Mouse (Mus musculus) lung, embryonic 15.5 days (tissue): ENCODE results near the gene Prr19. TPM values are rescaled to one million over a fixed set of nuclear protein-coding genes. Genes with fewer than 3 reads are reported as not detected.
A peak's percentile ranks its signal among the peaks of the same experiment; 100 is the strongest.
"Not testable (repeated sequence)": the region's sequence is repeated elsewhere in the genome, so short reads cannot be mapped to it uniquely, and the experiment has no call there.

ENCODE experiments used
- ATAC-seq: fragments of 200-750 bp; cut with Nextera tagmentation; 2 replicates; pipeline ENCODE4 v1.8.0; 2017; ENCODE audit warnings: moderate number of reproducible peaks, borderline replicate concordance; ENCODE audit not compliant: low FRiP score, low TSS enrichment; ENCODE audit errors: extremely low read depth
- H3K27ac ChIP-seq: fragments of 300-500 bp; sonication (generic); 2 replicates; pipeline ENCODE4 v1.5.1; 2015; ENCODE audit warnings: moderate library complexity, mild to moderate bottlenecking, inconsistent platforms
- H3K27me3 ChIP-seq: fragments of 300-500 bp; sonication (generic); 2 replicates; pipeline ENCODE4 v1.6.1; 2015; ENCODE audit warnings: inconsistent platforms
- H3K36me3 ChIP-seq: fragments of 300-500 bp; sonication (generic); 2 replicates; pipeline ENCODE4 v1.6.1; 2015; ENCODE audit warnings: inconsistent platforms
- H3K4me1 ChIP-seq: fragments of 300-500 bp; sonication (generic); 2 replicates; pipeline ENCODE4 v1.6.1; 2015; ENCODE audit warnings: inconsistent platforms
- H3K4me2 ChIP-seq: fragments of 300-500 bp; sonication (generic); 2 replicates; pipeline ENCODE4 v1.6.1; 2015; ENCODE audit warnings: inconsistent platforms, mild to moderate bottlenecking, moderate library complexity
- H3K4me3 ChIP-seq: fragments of 300-500 bp; sonication (generic); 2 replicates; pipeline ENCODE4 v1.5.1; 2015; ENCODE audit warnings: mild to moderate bottlenecking, inconsistent platforms
- H3K9ac ChIP-seq: fragments of 300-500 bp; sonication (generic); 2 replicates; pipeline ENCODE4 v1.6.1; 2015; ENCODE audit warnings: inconsistent platforms
- H3K9me3 ChIP-seq: fragments of 300-500 bp; sonication (generic); 2 replicates; pipeline ENCODE4 v1.6.1; 2016; ENCODE audit warnings: inconsistent platforms
- WGBS: fragments of 180-500 bp; shearing (Covaris S2); methylation state at CpG from one replicate; pipeline ENCODE4 v1.1.7; 2015; 5-methylcytosine and 5-hydroxymethylcytosine counted together
- polyA plus RNA-seq: library from polyadenylated mRNA; unstranded; fragments of >200 nt; fragmentation: Nextera tagmentation; extraction: Ambion mirVana; gene quantifications from 2 replicates; pipeline ENCODE4 v1.2.1, GENCODE M21; 2015

The Prr19 gene
- polyA plus RNA-seq, 1 experiment from 2014 or later = 0.27 TPM

DNA sequence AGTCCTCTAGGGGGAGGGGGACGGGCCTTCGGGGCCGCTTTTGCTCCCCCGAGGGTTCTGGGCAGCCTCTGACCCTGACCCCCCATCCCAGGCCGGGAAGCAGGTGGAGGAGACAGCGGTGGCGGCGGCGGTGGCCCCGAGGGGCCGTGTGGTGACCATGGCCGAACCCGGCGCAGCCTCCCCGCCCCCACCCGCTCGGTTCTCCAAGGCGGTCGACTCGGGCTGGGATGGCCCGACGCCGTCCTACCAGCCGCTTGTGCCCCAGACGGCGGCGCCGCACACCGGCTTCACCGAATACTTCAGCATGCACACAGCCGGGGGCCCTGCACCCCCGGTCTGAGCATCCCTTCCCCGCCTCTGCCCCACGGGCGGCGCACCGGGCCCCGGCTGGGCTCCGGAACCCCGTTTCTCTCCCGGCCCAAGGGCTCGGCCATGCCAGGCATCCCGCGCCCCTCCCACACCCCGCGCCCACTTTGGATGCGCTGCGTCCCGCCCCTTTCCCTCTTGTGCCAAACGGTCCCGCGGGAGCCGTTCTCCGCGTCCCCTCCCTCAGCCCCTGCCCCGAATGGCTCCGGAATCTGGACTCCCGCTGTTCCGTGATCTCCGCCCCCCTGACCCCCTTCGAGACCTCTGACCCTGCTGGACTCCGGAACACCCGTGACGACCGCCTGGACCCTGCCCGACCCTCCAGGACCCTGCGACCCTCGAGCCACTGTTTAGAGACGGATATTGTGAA lies 14.3 kb downstream of the Prr19 start:
- H3K9me3 ChIP-seq = no peaks in the 10 kb centered on the region
- H3K9ac ChIP-seq = peak overlapping the region; percentile 10; the same call in 1 of the 2 replicates
- peaks cover 50% of the 10 kb centered on the region for H3K27me3 ChIP-seq
- H3K27ac ChIP-seq = no peak overlapping the region
- ATAC-seq = no peak
- peaks cover 23% of the 10 kb centered on the region for H3K4me1 ChIP-seq
- whole genome bisulfite sequencing = under 1% methylated on average over 67 of the region's 69 CpGs
- H3K36me3 ChIP-seq = no peaks in the 10 kb centered on the region
- peak overlapping the region; percentile 62 for H3K4me3 ChIP-seq
- peak overlapping the region; percentile 95 for H3K4me2 ChIP-seq

DNA sequence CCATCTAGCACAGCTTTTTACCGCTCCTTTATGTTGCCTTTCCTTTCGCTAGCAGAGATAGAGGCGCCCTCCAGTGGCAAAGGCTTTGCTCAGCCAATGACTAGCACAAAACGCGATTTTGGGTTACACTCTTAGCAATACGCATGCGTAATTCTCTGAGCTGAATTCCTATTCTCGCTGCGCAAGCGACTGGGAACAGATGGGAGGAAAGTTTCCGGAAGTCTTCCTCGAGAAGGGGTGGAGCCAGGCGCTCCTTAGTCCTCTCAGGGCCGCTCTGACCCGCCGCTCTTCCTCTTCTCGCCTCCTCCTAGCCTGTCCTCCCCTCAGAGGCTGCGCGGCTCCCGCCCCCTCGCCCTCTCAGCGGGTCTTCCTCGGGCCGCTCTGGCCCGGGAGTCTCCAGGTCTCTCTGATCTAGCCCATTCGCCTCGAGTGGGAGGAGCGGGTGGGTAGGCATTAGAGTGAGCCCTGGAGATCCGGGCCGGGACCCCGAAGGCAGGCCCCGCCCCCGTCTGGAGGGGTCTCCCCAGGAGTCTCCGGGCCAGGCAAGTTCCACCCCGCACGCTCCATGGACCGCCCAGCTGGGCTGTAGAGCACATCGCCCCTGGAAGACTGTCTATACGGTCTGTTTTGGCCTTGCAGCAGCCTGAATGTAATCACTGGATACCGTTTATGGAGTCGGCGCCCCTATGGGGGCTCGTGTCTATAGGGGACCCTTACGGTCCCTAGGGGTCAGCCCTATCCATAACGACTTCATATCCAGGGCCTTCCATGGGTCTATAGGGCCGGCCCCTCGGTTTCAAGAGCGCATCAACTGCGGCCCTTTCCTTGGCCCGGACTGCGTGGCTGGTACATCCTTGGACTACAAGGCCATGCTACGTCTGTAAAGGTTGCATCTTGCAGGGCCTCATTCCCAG lies 15.6 kb downstream of the Prr19 start, which contains the start of gene Megf8:
TSS of gene Megf8 (plus strand) at position 633 of the 914 bp plus-strand sequence.
- Histone ChIP-seq H3K36me3 (no peaks in the 10 kb centered on the region), H3K4me2 (peak within 1 kb of the TSS; percentile 95), H3K27ac (peak within 1 kb of the TSS; percentile 89), H3K9me3 (no peaks in the 10 kb centered on the region), H3K9ac (peak within 1 kb of the TSS; percentile 53), H3K4me3 (peak within 1 kb of the TSS; percentile 62), H3K27me3 (peaks cover 41% of the 10 kb centered on the region), H3K4me1 (peaks cover 31% of the 10 kb centered on the region)
- ATAC-seq = peak; percentile 99
- under 1% methylated on average over 52 of the region's 52 CpGs for WGBS

DNA sequence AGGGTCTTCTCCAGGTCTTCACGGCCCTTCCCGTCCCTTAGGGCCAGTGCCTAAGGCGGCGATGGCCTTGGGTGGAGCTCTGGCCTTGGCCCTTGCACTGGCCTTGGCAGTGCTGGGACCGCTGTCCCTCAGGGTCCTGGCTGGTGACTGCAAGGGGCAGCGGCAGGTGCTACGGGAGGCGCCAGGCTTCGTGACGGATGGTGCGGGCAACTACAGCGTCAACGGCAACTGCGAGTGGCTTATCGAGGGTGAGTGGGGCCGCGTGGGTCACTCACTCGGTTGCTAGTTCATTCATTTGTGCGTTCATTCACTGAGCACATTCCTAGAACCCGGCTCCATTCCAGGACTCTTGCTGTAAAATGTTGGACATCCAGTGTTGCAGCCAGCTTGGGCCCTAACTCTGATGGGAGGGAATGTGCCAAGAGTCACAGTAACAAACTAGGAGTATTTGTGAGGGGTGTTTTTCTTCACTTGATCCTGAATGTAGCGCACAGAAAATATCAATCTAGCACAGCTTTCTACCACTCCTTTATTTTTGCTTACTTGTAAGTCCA lies 16.3 kb downstream of the Prr19 start:
- Histone ChIP-seq H3K27ac (peak overlapping the region; percentile 89), H3K27me3 (peaks cover 34% of the 10 kb centered on the region), H3K4me1 (peaks cover 36% of the 10 kb centered on the region), H3K9me3 (no peaks in the 10 kb centered on the region), H3K4me2 (peak overlapping the region; percentile 95), H3K9ac (peak overlapping the region; percentile 53), H3K4me3 (peak overlapping the region; percentile 62), H3K36me3 (no peaks in the 10 kb centered on the region)
- no peak for ATAC-seq
- WGBS = 8% methylated on average over 21 of the region's 21 CpGs

DNA sequence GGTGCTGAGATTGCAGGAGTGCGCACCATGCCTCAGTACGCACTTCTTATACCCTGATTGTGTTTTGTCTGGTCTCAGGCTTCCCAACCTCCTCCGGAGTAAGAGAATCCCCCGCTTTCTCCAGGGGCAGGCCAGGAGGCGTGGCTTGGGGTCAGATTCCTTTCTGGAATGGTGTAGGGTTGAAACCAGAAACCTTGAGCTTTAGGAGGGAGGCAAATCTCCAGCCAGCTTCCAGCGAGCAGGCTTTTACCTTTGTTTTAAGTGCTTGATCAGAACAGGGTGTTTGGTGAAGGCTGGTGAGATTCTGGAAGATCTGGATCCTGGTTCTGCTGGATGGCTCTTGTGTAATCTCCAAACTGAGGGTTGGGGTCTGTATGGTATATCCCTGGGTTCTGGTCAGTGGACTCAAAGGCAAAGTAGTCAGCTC lies 20.9 kb downstream of the Prr19 start:
- H3K4me3 ChIP-seq = peak overlapping the region; percentile 11; the same call in 1 of the 2 replicates
- no peak overlapping the region for H3K9ac ChIP-seq
- peak overlapping the region; percentile 29 for H3K4me2 ChIP-seq
- peak overlapping the region; percentile 86 for H3K27ac ChIP-seq
- H3K36me3 ChIP-seq = no peaks in the 10 kb centered on the region
- H3K4me1 ChIP-seq = peaks cover 21% of the 10 kb centered on the region
- peak; percentile 86 for ATAC-seq
- no peaks in the 10 kb centered on the region for H3K9me3 ChIP-seq
- WGBS = 6% methylated on average over 6 of the region's 6 CpGs
- no peaks in the 10 kb centered on the region for H3K27me3 ChIP-seq

DNA sequence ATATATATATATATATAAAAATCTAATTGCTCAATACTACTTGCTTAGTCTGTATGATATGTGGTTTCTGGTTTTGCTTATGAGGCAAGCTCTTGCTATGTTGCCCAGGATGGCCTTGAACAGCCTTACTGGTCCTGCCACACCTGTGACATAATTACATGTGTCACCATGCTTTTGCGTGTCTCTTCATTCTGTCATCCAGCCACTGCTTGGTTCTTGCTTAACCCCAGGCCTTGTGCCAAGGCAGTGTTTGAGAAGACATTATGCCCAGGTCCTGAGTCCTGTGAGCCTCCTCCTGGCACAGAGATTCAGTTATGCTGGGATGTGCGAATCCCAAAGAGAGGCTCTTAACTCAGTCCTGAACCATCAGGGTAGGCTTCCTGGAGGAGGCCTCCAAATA lies 22.0 kb downstream of the Prr19 start:
- no peaks in the 10 kb centered on the region for H3K27me3 ChIP-seq
- H3K4me1 ChIP-seq = peaks cover 14% of the 10 kb centered on the region
- no peak overlapping the region for H3K4me2 ChIP-seq
- H3K4me3 ChIP-seq = no peak overlapping the region
- H3K9ac ChIP-seq = no peak overlapping the region
- ATAC-seq = no peak
- WGBS = 85% methylated on average over 2 of the region's 2 CpGs
- no peak overlapping the region for H3K27ac ChIP-seq
- no peaks in the 10 kb centered on the region for H3K9me3 ChIP-seq
- H3K36me3 ChIP-seq = no peaks in the 10 kb centered on the region

DNA sequence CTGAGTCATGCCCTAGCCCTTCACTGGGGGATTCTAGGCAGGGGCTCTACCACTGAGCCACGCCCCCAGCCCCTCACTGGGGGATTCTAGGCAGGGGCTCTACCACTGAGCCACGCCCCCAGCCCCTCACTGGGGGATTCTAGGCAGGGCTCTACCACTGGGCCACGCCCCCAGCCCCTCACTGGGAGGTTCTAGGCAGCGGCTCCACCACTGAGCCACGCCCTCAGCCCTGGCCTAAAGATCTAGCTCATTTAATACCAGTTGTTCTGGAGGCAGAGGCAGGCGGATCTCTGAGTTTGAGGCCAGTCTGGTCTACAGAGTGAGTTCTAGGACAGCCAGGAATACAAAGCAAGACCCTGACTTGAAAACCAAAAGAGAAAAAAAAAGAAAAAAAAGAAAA lies 24.2 kb downstream of the Prr19 start:
- H3K4me1 ChIP-seq = peaks cover 14% of the 10 kb centered on the region
- not testable (repeated sequence) for H3K9me3 ChIP-seq, H3K36me3 ChIP-seq, H3K27ac ChIP-seq, H3K4me3 ChIP-seq, ATAC-seq, H3K9ac ChIP-seq, H3K4me2 ChIP-seq, H3K27me3 ChIP-seq
- WGBS = 83% methylated on average over 6 of the region's 6 CpGs

DNA sequence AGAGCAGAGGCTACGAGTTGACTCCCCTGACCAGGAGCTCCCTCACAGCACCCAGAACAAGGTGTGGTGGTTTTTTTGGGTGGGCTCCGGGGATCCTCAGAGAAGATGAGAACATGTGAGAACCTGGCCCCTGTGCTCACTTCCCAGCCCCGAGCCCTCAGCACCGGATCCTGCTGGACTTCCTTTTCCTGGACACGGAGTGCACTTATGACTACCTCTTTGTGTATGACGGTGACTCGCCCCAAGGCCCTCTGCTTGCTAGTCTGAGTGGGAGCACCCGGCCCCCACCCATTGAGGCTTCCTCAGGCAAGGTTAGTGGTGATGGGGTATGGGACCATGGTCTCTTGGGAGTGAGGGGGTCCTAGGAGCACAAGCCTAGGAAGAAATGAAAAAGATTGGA lies 25.0 kb downstream of the Prr19 start:
- peaks cover 15% of the 10 kb centered on the region; the same call in 1 of the 2 replicates for H3K36me3 ChIP-seq

DNA sequence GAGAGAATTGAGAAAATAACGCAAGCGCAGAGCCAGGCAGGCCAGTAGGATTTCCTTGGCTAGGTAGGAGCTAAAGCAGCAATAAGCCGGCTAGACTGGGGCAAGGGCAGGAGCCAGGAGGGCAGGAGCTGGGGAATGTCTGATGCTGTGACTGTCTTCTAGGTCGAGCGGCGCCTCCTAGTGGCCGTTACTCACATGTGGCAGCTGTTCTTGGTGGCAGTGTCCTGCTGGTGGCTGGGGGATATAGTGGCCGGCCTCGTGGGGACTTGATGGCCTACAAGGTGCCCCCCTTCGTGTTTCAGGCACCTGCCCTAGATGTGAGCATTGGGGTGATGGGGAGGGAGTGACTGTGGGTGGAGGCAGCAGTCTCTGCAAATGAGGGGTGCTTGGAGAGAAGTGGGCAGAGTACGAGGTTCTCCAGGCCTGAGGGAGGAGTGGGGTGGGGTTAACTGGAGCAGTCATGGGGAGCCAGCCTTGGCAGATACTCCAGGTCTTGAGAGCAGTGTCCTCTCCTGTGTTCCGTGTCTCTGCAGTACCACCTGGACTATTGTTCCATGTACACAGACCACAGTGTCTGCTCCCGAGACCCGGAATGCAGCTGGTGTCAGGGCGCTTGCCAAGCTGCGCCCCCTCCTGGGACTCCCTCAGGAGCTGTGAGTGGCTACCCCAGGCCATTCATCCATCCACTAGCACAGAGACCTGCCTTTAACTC lies 32.5 kb downstream of the Prr19 start:
- no peak overlapping the region for H3K4me3 ChIP-seq
- H3K9me3 ChIP-seq = no peaks in the 10 kb centered on the region
- H3K36me3 ChIP-seq = peaks cover 30% of the 10 kb centered on the region
- no peaks in the 10 kb centered on the region for H3K27me3 ChIP-seq
- ATAC-seq = peak; percentile 39
- no peak overlapping the region for H3K27ac ChIP-seq
- H3K4me2 ChIP-seq = no peak overlapping the region
- H3K4me1 ChIP-seq = no peaks in the 10 kb centered on the region
- WGBS = 43% methylated on average over 16 of the region's 16 CpGs
- H3K9ac ChIP-seq = no peak overlapping the region

More for the DNA sequence above, 25.0 kb downstream of the Prr19 start:
- no peak overlapping the region for H3K4me3 ChIP-seq
- peaks cover 13% of the 10 kb centered on the region for H3K4me1 ChIP-seq
- 68% methylated on average over 8 of the region's 8 CpGs for WGBS
- no peaks in the 10 kb centered on the region for H3K27me3 ChIP-seq
- ATAC-seq = no peak
- H3K27ac ChIP-seq = no peak overlapping the region
- H3K4me2 ChIP-seq = no peak overlapping the region
- H3K9ac ChIP-seq = no peak overlapping the region
- no peaks in the 10 kb centered on the region for H3K9me3 ChIP-seq

DNA sequence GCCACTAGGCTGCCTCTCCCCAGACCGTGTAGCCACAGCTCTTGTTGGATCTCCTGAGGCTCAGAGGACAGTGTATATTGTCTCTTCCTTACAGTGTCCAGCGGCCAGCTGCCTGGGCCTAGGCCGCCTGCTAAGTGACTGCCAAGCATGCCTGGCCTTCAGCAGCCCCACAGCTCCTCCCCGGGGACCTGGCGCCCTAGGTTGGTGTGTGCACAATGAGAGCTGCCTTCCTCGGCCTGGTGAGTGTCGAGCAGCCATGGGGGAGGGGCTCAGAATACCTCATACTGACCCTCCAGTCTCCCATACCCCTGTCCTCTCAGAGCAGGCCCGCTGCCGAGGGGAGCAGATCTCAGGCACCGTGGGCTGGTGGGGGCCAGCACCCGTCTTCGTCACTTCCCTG lies 33.3 kb downstream of the Prr19 start:
- WGBS = 79% methylated on average over 12 of the region's 12 CpGs
- Histone ChIP-seq H3K36me3 (peaks cover 30% of the 10 kb centered on the region), H3K4me1 (no peaks in the 10 kb centered on the region), H3K4me3 (no peak overlapping the region), H3K27me3 (no peaks in the 10 kb centered on the region), H3K9me3 (no peaks in the 10 kb centered on the region), H3K9ac (no peak overlapping the region), H3K27ac (no peak overlapping the region), H3K4me2 (no peak overlapping the region)
- ATAC-seq = no peak; the same call in 1 of the 2 replicates

DNA sequence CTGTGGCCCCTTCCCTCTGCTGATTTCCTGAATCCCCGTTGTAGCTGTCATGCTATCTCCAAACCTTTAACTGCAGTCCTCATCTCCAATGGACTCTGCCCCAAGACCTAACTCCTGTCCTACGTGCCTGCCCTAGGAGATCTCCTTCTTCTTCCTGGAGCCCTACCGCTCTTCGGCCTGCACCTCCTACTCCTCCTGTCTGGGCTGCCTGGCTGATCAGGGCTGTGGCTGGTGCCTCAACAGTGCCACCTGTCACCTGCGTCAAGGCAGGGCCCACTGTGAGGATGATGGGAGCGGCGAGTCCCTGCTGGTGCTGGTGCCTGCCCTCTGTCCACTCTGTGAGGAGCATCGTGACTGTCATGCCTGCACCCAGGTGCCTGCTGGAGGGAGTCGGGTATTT lies 38.1 kb downstream of the Prr19 start:
- H3K4me3 ChIP-seq = no peak overlapping the region
- H3K9me3 ChIP-seq = no peaks in the 10 kb centered on the region
- H3K27ac ChIP-seq = no peak overlapping the region
- 85% methylated on average over 9 of the region's 9 CpGs for WGBS
- no peaks in the 10 kb centered on the region for H3K4me1 ChIP-seq
- ATAC-seq = no peak
- H3K36me3 ChIP-seq = peaks cover 17% of the 10 kb centered on the region
- no peak overlapping the region for H3K9ac ChIP-seq
- no peak overlapping the region for H3K4me2 ChIP-seq
- H3K27me3 ChIP-seq = no peaks in the 10 kb centered on the region
